Mouse (Mus musculus): ENCODE results near the gene Rnf169.

The Rnf169 gene

DNA sequence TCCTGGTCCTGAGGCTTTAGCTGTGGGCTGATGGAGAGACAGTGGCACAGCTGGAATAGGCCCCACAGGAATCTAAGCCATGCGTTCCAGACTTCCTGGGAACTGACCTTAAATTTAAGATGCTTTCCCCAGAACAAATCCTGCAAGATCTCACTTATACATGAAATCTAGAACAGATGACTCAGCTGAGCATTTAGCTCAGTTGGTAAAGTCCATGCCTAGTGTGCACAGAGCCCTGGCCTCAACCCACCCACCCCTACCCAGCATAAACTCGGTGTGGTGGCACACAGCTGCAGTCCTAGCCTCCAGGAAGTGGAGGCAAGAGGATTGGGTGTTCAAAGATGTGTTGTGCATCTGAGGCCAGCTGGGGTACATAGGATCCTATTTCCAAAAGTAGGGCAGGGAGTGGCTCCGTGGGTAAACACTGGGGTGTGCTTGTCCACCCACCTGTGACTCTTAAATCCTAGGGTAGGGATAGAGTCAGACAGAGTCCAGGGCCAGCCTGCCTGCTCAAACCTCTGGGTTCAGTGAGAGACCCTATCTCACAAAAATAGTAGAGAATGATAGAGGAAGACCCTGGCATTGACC lies 90.0 kb downstream of the Rnf169 start:
- peak; percentile 75 for DNase-seq

DNA sequence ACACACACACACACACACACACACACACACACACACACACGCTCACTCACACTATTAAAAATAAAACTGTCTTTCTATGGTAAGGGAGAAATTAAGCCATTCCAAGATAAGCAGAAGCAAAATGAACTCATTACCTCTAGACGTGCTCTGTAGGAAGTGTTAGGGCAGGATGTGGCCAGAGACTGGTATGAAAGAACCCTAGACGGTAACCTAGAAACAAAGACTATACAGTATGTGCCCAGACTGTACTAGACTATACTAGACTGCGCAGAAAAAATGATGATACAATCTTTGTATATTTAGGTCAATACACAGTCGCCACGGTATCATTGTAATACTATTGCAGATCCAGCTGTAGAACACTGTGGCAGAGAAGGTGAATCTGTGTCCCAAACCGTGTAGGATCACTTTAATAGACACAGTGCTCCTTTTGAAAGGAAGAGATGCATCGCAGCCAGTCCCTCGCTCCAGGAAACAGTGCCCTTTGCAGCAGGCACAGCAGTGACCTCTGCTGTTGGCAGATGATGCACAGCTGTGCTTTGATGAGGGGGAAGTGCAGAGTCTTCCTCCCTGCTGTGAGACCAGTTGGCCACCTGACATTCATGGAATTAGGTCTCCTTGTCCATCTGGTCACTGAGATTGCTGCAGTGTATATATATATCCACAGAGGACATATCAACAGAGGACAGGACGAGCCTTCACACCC lies 90.9 kb downstream of the Rnf169 start:
- peak; percentile 82 for DNase-seq

DNA sequence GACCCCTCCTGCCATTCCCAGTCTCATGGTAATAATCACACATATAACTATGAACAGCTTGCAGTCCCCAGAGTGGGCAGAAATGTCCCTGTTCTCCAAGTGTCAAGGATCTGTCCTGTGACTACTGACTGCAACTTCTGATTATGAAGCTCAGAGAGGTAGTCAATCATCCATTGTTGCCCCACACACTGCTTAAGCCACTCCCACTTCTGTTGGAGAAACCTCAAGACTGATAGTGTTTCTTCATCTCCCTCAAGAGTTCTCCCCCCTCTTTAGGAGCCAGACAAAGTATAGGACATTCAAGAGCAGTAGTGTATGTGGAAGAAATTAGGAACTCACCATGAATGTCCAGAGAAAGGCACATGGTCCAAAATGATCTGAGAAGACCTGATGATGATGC lies 92.5 kb downstream of the Rnf169 start:
- no peak for DNase-seq

DNA sequence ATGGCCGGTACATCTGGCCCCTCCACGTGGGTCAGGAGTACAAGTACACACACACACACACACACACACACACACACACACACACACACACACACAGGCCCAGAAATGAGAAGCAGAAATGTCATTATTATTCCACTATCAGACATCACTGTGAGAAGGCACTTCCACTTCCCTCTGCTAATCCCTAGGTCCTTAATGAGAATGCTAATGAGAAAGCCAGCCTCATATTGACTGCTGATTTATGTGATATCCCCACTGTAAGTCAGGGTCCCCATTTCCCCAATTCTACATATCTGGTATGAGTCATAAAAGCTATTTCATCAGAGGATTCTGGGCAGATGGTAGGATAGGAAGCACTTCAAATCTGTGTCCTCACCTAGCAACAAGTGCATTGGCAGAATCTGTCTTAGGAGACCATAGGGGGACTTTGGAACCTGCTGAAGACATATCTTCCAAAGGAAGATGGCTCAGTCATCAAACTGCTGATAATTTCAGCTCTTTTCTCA lies 93.0 kb downstream of the Rnf169 start:
- no peak for DNase-seq

DNA sequence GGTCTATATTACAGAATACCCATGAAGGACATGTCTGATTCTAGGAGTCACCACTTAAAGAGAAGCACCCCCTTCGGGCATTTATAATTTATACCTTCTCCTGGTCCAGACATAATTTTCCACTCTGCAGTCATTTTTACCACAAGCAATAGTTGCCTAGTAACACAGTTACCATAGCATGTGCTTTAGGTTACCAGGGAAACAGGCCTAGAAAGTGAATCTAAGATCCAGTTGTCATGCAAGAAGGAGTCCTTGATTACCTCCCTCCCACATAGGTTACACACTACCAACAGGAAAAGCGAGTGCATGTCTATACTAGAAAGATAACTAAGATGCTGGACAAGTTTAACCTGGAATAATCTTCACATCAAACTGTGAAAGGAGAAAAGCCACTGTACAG lies 102.0 kb downstream of the Rnf169 start:
- DNase-seq, result no peak

DNA sequence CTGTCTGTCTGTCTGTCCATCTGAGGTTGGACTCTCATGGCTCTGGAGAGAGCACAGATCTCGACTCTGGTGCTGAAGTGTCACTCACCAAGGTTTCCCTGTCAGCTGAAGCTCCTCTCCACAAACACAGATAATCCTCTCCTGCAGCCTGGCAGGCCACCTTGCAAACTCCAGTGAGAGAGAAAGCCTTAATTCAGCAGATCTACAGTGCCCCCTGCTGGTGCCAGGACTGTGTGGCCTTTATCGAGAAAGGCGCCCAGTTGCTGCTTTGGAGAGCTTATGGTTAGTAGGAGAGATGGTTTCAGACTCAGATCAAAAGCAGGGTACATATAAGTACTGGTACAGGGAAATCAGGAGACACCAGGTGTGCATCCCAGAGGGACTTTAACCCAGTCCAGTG lies 103.9 kb downstream of the Rnf169 start:
- peak; percentile 90 for DNase-seq

DNA sequence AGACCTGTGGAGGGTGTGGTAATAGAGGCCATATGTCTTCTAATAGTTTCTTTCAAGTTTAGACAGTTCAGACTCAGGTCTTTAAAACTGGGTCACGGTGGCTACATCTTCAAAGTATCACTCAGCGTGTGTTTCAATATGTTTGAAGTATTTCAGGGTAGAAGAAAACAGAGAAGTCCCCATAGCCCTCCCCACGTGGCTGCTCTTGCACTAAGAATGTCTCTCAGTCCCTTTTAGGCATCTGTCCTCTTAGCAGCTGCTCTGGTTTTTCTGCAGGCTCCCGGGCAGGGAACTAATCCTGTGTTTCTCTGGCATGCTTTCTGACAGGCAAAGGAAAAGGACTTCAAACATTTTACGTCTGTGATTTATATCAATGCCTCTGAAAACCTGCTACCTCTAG lies 104.4 kb downstream of the Rnf169 start:
- DNase-seq, result no peak

DNA sequence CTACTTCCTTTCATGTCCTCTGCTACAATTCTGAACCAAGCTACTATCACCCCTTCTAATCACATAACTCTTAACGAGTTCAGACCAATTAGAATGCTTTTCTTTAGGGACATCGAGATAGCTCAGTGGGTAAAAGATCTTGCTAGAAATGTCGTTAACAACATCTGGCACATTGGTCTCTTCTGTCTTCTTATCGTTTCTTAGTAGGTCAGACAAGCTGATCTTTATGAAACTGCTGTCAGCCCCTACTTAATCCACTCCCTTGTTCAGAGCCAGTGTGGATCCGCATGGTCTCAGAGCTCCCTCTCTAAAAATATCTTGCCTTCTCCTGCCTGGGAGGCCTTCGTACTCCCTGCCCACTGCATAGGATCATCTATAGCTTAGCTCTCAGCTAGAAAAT lies 106.3 kb downstream of the Rnf169 start:
- no peak for DNase-seq
